ENCODE assay signal across 8 mouse cellular contexts in the genomic region with DNA sequence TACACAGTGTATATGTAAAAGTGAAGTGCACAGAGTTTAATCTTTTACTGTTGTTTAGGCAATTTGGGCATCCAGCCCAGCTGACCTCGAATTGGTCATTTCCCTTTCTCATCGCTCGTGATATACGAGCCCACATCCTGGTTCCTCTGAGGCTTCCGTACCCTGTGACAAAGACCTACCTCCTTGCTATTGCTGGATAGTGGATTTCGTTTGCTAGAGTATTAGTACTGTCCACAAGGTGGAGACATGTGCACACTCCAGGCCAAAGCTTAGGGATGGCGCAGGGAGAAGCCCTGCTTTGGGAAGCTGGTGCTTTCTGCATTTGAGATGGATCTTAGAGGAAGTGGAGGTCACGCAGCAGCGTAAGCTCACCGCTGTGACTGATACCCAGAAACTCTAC.
DNase-seq lines count a peak whose midpoint lies in the region; ATAC-seq lines count a peak whose summit lies in the region.

No protein-coding gene starts in this region.

- DNase-seq in hindbrain, embryonic 11.5 days (ENCODE audit: low spot score) = peak; percentile 42
- DNase-seq in hindbrain, embryonic 10.5 days (ENCODE audit: low spot score) = no peak
- DNase-seq in adrenal gland, postnatal 25 days = peak; percentile 10
- DNase-seq in natural killer cell, adult 2 months (ENCODE audit: low spot score in 2 of 2) = peak; percentile 49 to 63

- no peak overlapping the region for H3K4me3 ChIP-seq in hindbrain, embryonic 11.5 days (ENCODE audit: low read depth, low read length)
- no peak overlapping the region for H3K4me3 ChIP-seq in hindbrain, embryonic 10.5 days
- no peak overlapping the region for H3K4me3 ChIP-seq in forebrain, embryonic 13.5 days
- H3K4me3 ChIP-seq in intestine, embryonic 15.5 days (replicated peaks) = no peak overlapping the region
- no peak overlapping the region for H3K4me3 ChIP-seq in liver, embryonic 15.5 days (replicated peaks)

- H3K4me1 ChIP-seq in hindbrain, embryonic 11.5 days (replicated peaks; ENCODE audit: control insufficient read depth, insufficient read depth, low read length) = no peaks in the 10 kb centered on the region
- H3K4me1 ChIP-seq in hindbrain, embryonic 10.5 days (replicated peaks) = no peaks in the 10 kb centered on the region; the same call in 1 of the 2 replicates
- no peaks in the 10 kb centered on the region for H3K4me1 ChIP-seq in forebrain, embryonic 13.5 days
- H3K4me1 ChIP-seq in intestine, embryonic 15.5 days (replicated peaks) = no peaks in the 10 kb centered on the region
- peaks cover 3% of the 10 kb centered on the region; the same call in 1 of the 2 replicates for H3K4me1 ChIP-seq in liver, embryonic 15.5 days (replicated peaks)

- H3K27ac ChIP-seq in hindbrain, embryonic 11.5 days (ENCODE audit: low read depth, low read length) = no peak overlapping the region
- H3K27ac ChIP-seq in hindbrain, embryonic 10.5 days = no peak overlapping the region
- no peak overlapping the region for H3K27ac ChIP-seq in forebrain, embryonic 13.5 days
- H3K27ac ChIP-seq in intestine, embryonic 15.5 days = no peak overlapping the region; the same call in 1 of the 2 replicates
- H3K27ac ChIP-seq in liver, embryonic 15.5 days (replicated peaks) = no peak overlapping the region

- H3K36me3 ChIP-seq in hindbrain, embryonic 11.5 days (ENCODE audit: control insufficient read depth, insufficient read depth, low read length) = peaks cover 7% of the 10 kb centered on the region; the same call in 1 of the 2 replicates
- peaks cover 27% of the 10 kb centered on the region for H3K36me3 ChIP-seq in hindbrain, embryonic 10.5 days
- peaks cover 5% of the 10 kb centered on the region; the same call in 1 of the 2 replicates for H3K36me3 ChIP-seq in forebrain, embryonic 13.5 days (ENCODE audit: poor library complexity, severe bottlenecking)
- H3K36me3 ChIP-seq in intestine, embryonic 15.5 days = peaks cover 18% of the 10 kb centered on the region
- peaks cover 3% of the 10 kb centered on the region; the same call in 1 of the 2 replicates for H3K36me3 ChIP-seq in liver, embryonic 15.5 days (replicated peaks)

- H3K9me3 ChIP-seq in hindbrain, embryonic 11.5 days (ENCODE audit: control insufficient read depth, low read length) = no peaks in the 10 kb centered on the region
- no peaks in the 10 kb centered on the region for H3K9me3 ChIP-seq in hindbrain, embryonic 10.5 days
- H3K9me3 ChIP-seq in forebrain, embryonic 13.5 days (replicated peaks) = no peaks in the 10 kb centered on the region
- no peaks in the 10 kb centered on the region for H3K9me3 ChIP-seq in intestine, embryonic 15.5 days
- H3K9me3 ChIP-seq in liver, embryonic 15.5 days (replicated peaks) = no peaks in the 10 kb centered on the region

- H3K4me2 ChIP-seq in hindbrain, embryonic 11.5 days (replicated peaks; ENCODE audit: low read depth, low read length) = no peak overlapping the region
- H3K4me2 ChIP-seq in forebrain, embryonic 13.5 days = no peak overlapping the region
- no peak overlapping the region for H3K4me2 ChIP-seq in intestine, embryonic 15.5 days (replicated peaks)
- no peak overlapping the region for H3K4me2 ChIP-seq in liver, embryonic 15.5 days

- 64% methylated on average over 10 of the region's 10 CpGs for WGBS in hindbrain, embryonic 11.5 days
- WGBS in hindbrain, embryonic 10.5 days = 63% methylated on average over 10 of the region's 10 CpGs
- WGBS in forebrain, embryonic 13.5 days = 58% methylated on average over 10 of the region's 10 CpGs
- WGBS in intestine, embryonic 15.5 days = 38% methylated on average over 10 of the region's 10 CpGs
- 15% methylated on average over 10 of the region's 10 CpGs for WGBS in liver, embryonic 15.5 days (ENCODE audit: insufficient replicate concordance)

- no peaks in the 10 kb centered on the region for H3K27me3 ChIP-seq in hindbrain, embryonic 11.5 days (ENCODE audit: control insufficient read depth, insufficient read depth, low read length)
- H3K27me3 ChIP-seq in hindbrain, embryonic 10.5 days (ENCODE audit: insufficient read depth, poor library complexity, severe bottlenecking) = no peaks in the 10 kb centered on the region
- H3K27me3 ChIP-seq in forebrain, embryonic 13.5 days = no peaks in the 10 kb centered on the region
- H3K27me3 ChIP-seq in intestine, embryonic 15.5 days (replicated peaks) = no peaks in the 10 kb centered on the region
- no peaks in the 10 kb centered on the region for H3K27me3 ChIP-seq in liver, embryonic 15.5 days

- no peak overlapping the region for H3K9ac ChIP-seq in hindbrain, embryonic 11.5 days (ENCODE audit: low read depth, low read length)
- H3K9ac ChIP-seq in forebrain, embryonic 13.5 days = no peak overlapping the region
- H3K9ac ChIP-seq in intestine, embryonic 15.5 days = no peak overlapping the region
- H3K9ac ChIP-seq in liver, embryonic 15.5 days = no peak overlapping the region

- ATAC-seq in hindbrain, embryonic 11.5 days (ENCODE audit: low FRiP score) = no peak
- peak; percentile 81 for ATAC-seq in forebrain, embryonic 13.5 days
- peak; percentile 84 for ATAC-seq in intestine, embryonic 15.5 days
- ATAC-seq in liver, embryonic 15.5 days (ENCODE audit: insufficient read depth) = peak; percentile 53; the same call in 1 of the 2 replicates
- ATAC-seq in erythroblast, adult 5-6 weeks (replicated peaks; ENCODE audit: low FRiP score, poor library complexity, severe bottlenecking) = no peak

Comparison
In these comparisons a context has a peak if more than half of its experiments do, and no peak if none do; other contexts are left out.
1. ATAC-seq: peak in forebrain, embryonic 13.5 days (single experiment), intestine, embryonic 15.5 days (single experiment) and liver, embryonic 15.5 days (single experiment); none in hindbrain, embryonic 11.5 days (single experiment) and erythroblast, adult 5-6 weeks (single experiment).